Mouse (Mus musculus) C2C12 (cell line): ENCODE data around the gene Ube2d2b. TPM values are rescaled to one million over a fixed set of nuclear protein-coding genes. Genes with fewer than 3 reads are reported as not detected.

Source experiments
- H3K27me3 ChIP-seq: one replicate; pipeline ENCODE4 v1.6.1; 2011; ENCODE audit not compliant: control insufficient read depth, insufficient read depth, insufficient read length
- H3K36me3 ChIP-seq: one replicate; pipeline ENCODE4 v1.6.1; 2011; ENCODE audit not compliant: control insufficient read depth, insufficient read depth
- H3K4me3 ChIP-seq: one replicate; pipeline ENCODE4 v1.5.1; 2011; ENCODE audit warnings: mild to moderate bottlenecking, control low read depth; ENCODE audit not compliant: poor library complexity, insufficient read depth, severe bottlenecking
- H3K79me2 ChIP-seq: one replicate; pipeline ENCODE4 v1.6.1; 2011; ENCODE audit not compliant: control insufficient read depth, insufficient read depth
- H3K79me3 ChIP-seq: one replicate; pipeline ENCODE4 v1.6.1; 2011; ENCODE audit warnings: low read depth, control low read depth
- H3ac ChIP-seq: one replicate; pipeline ENCODE3; 2011; ENCODE audit warnings: low read depth; ENCODE audit not compliant: control insufficient read depth, insufficient read length
- CEBPB ChIP-seq: IDR thresholded peaks from one replicate; pipeline ENCODE4 v1.6.1; 2011; ENCODE audit warnings: low read depth, mild to moderate bottlenecking, control low read depth, moderate library complexity
- CTCF ChIP-seq: IDR thresholded peaks from one replicate; pipeline ENCODE4 v1.5.1; 2011; ENCODE audit not compliant: control insufficient read depth, insufficient read depth, insufficient read length
- FOSL1 ChIP-seq: IDR thresholded peaks from one replicate; pipeline ENCODE4 v1.8.0; 2011; ENCODE audit warnings: mild to moderate bottlenecking, low read length; ENCODE audit not compliant: poor library complexity, insufficient read depth, severe bottlenecking
- MAX ChIP-seq: IDR thresholded peaks from one replicate; pipeline ENCODE4 v1.6.1; 2011; ENCODE audit warnings: mild to moderate bottlenecking, control low read depth
- MYOD1 ChIP-seq: IDR thresholded peaks from one replicate; pipeline ENCODE4 v1.6.1; 2011; ENCODE audit warnings: low read depth; ENCODE audit not compliant: control insufficient read depth, insufficient read length
- MYOG ChIP-seq: IDR thresholded peaks from one replicate; pipeline ENCODE4 v1.6.1; 2011; ENCODE audit not compliant: control insufficient read depth, insufficient read length; ENCODE audit errors: extremely low read depth
- USF1 ChIP-seq: IDR thresholded peaks from one replicate; pipeline ENCODE4 v1.6.1; 2011; ENCODE audit warnings: low read depth, mild to moderate bottlenecking, control low read depth, moderate library complexity
- polyA plus RNA-seq: library from polyadenylated mRNA; unstranded; fragments of >200 nt; fragmentation: generic; extraction: Trizol; gene quantifications from one replicate; pipeline ENCODE4 v1.2.1, GENCODE M21; 2012; ENCODE audit warnings: missing spikeins

Gene Ube2d2b
- polyA plus RNA-seq, 1 experiment = 0.09 TPM

DNA sequence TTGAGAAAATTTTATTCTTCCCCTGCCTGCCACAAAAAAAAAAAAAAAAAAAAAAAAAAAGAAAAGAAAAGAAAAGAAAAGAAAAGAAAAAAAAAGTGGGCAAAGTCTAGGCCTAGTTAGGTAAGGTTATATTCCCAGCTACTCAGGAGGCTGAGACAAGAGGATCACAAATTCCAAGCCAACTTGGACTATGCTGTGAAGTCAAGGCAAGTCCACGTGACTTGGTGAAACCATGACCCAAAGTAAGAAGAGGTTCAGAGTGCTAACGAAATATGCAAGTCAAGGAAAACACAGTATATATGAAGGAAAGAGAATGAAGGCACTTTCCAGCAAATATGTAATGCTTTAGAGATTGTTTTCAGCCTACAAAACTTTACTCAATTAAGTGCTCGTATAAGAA, 37.4 kb upstream of the Ube2d2b start:
- Histone ChIP-seq H3K4me3 (no peak overlapping the region), H3K36me3 (peaks cover 29% of the 10 kb centered on the region), H3K27me3 (no peaks in the 10 kb centered on the region), H3K79me3 (peaks cover 4% of the 10 kb centered on the region), H3ac (no peak overlapping the region), H3K79me2 (no peaks in the 10 kb centered on the region)
- TF ChIP-seq CTCF = no peak
- TF ChIP-seq MAX = no peak

DNA sequence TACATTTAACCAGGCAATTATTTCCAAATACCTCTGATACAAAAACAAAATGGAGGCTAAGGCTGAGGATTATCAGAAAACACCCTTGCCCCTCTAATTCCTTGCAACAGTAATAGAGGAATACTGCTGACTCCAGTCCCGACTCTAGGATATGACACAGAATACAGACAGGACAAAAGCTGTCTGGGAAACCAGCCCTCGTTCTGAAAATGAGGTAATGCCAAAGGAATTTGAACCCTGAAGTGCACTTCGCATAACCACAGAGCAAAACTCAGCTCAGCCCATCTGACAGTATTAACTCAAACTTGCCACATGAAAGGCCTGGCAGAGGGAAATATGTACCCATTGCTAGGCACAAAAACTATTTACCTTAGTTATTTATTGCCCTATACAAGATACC, 36.6 kb upstream of the Ube2d2b start:
- Histone ChIP-seq H3ac (no peak overlapping the region), H3K79me2 (no peaks in the 10 kb centered on the region), H3K79me3 (peaks cover 4% of the 10 kb centered on the region), H3K36me3 (peaks cover 26% of the 10 kb centered on the region), H3K4me3 (no peak overlapping the region), H3K27me3 (no peaks in the 10 kb centered on the region)
- TF ChIP-seq USF1 = no peak
- TF ChIP-seq MAX = no peak
- no peak for TF ChIP-seq MYOG
- TF ChIP-seq MYOD1 = no peak
- no peak for TF ChIP-seq CTCF
- no peak for TF ChIP-seq FOSL1
- no peak for TF ChIP-seq CEBPB

DNA sequence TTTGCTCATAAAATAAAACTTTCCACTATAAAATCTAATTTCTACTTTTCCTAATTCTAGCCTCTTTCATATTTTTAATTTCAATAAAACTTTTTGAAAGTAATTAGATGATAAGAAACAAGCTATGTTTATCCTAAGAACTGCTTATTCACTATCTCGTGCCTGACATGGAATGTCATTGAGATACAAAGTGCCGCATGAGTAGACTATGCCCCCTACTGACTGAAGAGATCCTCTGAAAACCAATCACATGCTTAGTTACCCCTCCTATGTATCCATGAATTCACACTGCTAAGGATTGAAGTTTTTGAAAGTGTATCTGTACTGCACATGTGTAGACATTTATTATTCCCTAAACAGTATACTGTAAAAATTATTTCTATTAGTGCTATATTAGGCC, 36.0 kb upstream of the Ube2d2b start:
- H3K36me3 ChIP-seq = peaks cover 25% of the 10 kb centered on the region
- H3K4me3 ChIP-seq = no peak overlapping the region
- H3K27me3 ChIP-seq = no peaks in the 10 kb centered on the region
- peaks cover 4% of the 10 kb centered on the region for H3K79me3 ChIP-seq
- TF ChIP-seq CTCF = no peak
- TF ChIP-seq USF1 = no peak
- no peak for TF ChIP-seq MYOG
- TF ChIP-seq FOSL1 = no peak
- no peak for TF ChIP-seq CEBPB
- no peak for TF ChIP-seq MAX
- TF ChIP-seq MYOD1 = no peak
- no peaks in the 10 kb centered on the region for H3K79me2 ChIP-seq
- no peak overlapping the region for H3ac ChIP-seq

DNA sequence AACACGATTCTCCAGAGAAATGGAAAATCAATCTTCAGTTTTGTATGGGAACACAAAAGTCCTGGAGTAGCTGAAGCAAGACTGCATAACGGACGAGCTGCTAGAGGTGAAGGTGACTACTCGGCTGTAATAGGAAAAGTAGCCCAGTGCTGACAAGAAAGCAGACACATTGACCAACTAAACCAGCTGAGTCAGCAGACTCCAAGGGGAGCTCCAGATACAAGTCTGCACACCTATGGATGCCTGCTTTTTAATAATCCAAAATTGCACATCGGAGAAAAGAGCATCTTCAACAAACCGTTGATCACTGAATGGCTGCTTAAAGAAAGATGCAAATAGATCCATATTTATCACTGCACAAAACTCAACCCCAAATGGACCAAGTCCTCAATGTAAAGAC, 31.6 kb upstream of the Ube2d2b start:
- no peaks in the 10 kb centered on the region for H3K79me3 ChIP-seq
- peaks cover 15% of the 10 kb centered on the region for H3K36me3 ChIP-seq
- H3K27me3 ChIP-seq = no peaks in the 10 kb centered on the region
- H3K4me3 ChIP-seq = no peak overlapping the region
- no peak for TF ChIP-seq MAX
- no peak for TF ChIP-seq MYOD1
- no peak for TF ChIP-seq MYOG
- TF ChIP-seq CEBPB = no peak
- TF ChIP-seq USF1 = no peak
- H3K79me2 ChIP-seq = no peaks in the 10 kb centered on the region
- no peak overlapping the region for H3ac ChIP-seq

DNA sequence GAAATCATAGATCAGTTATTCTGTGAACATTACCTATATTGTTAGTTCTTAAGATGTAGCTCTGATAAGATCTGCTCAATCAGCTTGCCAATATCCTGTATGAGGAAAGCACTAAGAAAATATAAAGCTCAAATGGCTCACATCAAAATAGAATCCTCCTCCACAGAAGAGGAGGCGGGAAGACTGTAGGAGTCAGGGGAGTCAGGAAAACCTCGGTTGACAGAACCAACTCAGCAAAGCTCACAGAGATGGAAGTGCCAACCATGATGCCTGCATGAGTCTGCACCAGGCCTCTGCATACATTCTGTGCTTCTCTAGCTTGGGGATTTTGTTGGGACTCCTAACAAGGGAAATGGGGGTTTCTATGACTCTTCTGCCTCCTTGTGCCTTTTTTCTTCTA, 28.7 kb upstream of the Ube2d2b start:
- TF ChIP-seq CEBPB (no peak), CTCF (no peak), USF1 (no peak), MYOG (no peak), FOSL1 (no peak), MYOD1 (no peak), MAX (no peak)

DNA sequence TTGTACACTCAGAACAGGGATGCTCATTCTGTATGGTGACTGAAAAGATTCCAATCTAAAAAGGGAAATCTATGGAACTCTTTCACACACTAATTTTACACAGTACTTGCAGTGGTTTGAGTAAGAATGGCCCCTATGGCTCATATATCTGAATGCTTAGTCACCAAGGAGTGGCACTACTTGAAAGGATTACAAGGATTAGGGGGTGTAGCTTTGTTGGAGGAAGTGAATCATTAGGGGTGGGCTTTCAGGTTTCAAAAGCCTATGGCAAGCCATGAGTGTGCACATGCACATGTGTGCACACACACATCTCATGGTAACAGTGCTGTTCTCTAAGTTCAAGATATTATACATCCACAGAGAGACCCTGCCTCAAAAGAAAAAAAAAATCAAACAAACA, 27.3 kb upstream of the Ube2d2b start:
- Histone ChIP-seq H3K36me3 (peaks cover 3% of the 10 kb centered on the region), H3K27me3 (no peaks in the 10 kb centered on the region), H3K4me3 (no peak overlapping the region), H3ac (no peak overlapping the region), H3K79me2 (no peaks in the 10 kb centered on the region), H3K79me3 (no peaks in the 10 kb centered on the region)
- TF ChIP-seq MYOG (no peak), FOSL1 (no peak), CTCF (no peak), MAX (no peak), CEBPB (no peak), MYOD1 (no peak), USF1 (no peak)

More for the DNA sequence above, 28.7 kb upstream of the Ube2d2b start:
- Histone ChIP-seq H3K4me3 (no peak overlapping the region), H3K79me3 (no peaks in the 10 kb centered on the region), H3K79me2 (no peaks in the 10 kb centered on the region), H3K36me3 (peaks cover 10% of the 10 kb centered on the region), H3K27me3 (no peaks in the 10 kb centered on the region), H3ac (no peak overlapping the region)
